Mouse (Mus musculus) hindbrain, embryonic 15.5 days (tissue): Measurements from ENCODE around the gene Srgap1. TPM values are rescaled to one million over a fixed set of nuclear protein-coding genes. Genes with fewer than 3 reads are reported as not detected.

Source experiments
- ATAC-seq: fragments of 200-750 bp; cut with Nextera tagmentation; 2 replicates; pipeline ENCODE4 v1.8.0; 2017; ENCODE audit warnings: low read depth, moderate number of reproducible peaks, moderate TSS enrichment; ENCODE audit not compliant: low FRiP score
- H3K27ac ChIP-seq: fragments of 300-500 bp; sonication (generic); replicated peaks from 2 replicates; pipeline ENCODE4 v1.5.1; 2015; ENCODE audit warnings: mild to moderate bottlenecking, inconsistent platforms
- H3K27me3 ChIP-seq: fragments of 300-500 bp; sonication (generic); 2 replicates; pipeline ENCODE4 v1.6.1; 2015; ENCODE audit warnings: control low read depth, inconsistent platforms
- H3K36me3 ChIP-seq: fragments of 300-500 bp; sonication (generic); 2 replicates; pipeline ENCODE4 v1.6.1; 2015; ENCODE audit warnings: control low read depth, inconsistent platforms
- H3K4me1 ChIP-seq: fragments of 300-500 bp; sonication (generic); replicated peaks from 2 replicates; pipeline ENCODE4 v1.6.1; 2015; ENCODE audit warnings: control low read depth, inconsistent platforms
- H3K4me2 ChIP-seq: fragments of 300-500 bp; sonication (generic); 2 replicates; pipeline ENCODE4 v1.6.1; 2015; ENCODE audit warnings: moderate library complexity, mild to moderate bottlenecking, inconsistent platforms
- H3K4me3 ChIP-seq: fragments of 300-500 bp; sonication (generic); 2 replicates; pipeline ENCODE4 v1.5.1; 2015; ENCODE audit warnings: mild to moderate bottlenecking, inconsistent platforms
- H3K9ac ChIP-seq: fragments of 300-500 bp; sonication (generic); 2 replicates; pipeline ENCODE4 v1.6.1; 2015; ENCODE audit warnings: inconsistent platforms
- H3K9me3 ChIP-seq: fragments of 300-500 bp; sonication (generic); 2 replicates; pipeline ENCODE4 v1.6.1; 2016; ENCODE audit warnings: control low read depth, inconsistent platforms
- WGBS: fragments of 180-500 bp; shearing (Covaris S2); methylation state at CpG from one replicate; pipeline ENCODE4 v1.1.7; 2015; 5-methylcytosine and 5-hydroxymethylcytosine counted together
- polyA plus RNA-seq: library from polyadenylated mRNA; unstranded; fragments of >200 nt; fragmentation: Nextera tagmentation; extraction: Ambion mirVana; gene quantifications from 2 replicates; pipeline ENCODE4 v1.2.1, GENCODE M21; 2015

Srgap1 gene
- polyA plus RNA-seq, 1 experiment from 2014 or later, result 38.2 TPM

- Histone ChIP-seq H3K4me1 (peaks cover 41% of the 10 kb centered on the region), H3K27ac (peak overlapping the region; percentile 58), H3K9ac (no peak overlapping the region), H3K4me2 (no peak overlapping the region), H3K4me3 (no peak overlapping the region), H3K36me3 (no peaks in the 10 kb centered on the region), H3K9me3 (no peaks in the 10 kb centered on the region), H3K27me3 (no peaks in the 10 kb centered on the region)
- ATAC-seq, result no peak
- WGBS, result 63% methylated on average over 11 of the region's 11 CpGs
Measured at GRCm38 (mm10) chr10:121956505-121956904, 90.6 kb downstream of the Srgap1 start.

- Histone ChIP-seq H3K36me3 (no peaks in the 10 kb centered on the region), H3K27ac (peak overlapping the region; percentile 58), H3K9me3 (no peaks in the 10 kb centered on the region), H3K4me2 (no peak overlapping the region), H3K4me3 (no peak overlapping the region), H3K9ac (no peak overlapping the region), H3K4me1 (peaks cover 34% of the 10 kb centered on the region), H3K27me3 (no peaks in the 10 kb centered on the region)
- ATAC-seq, result peak; percentile 55
- WGBS, result 49% methylated on average over 4 of the region's 4 CpGs
Measured at GRCm38 (mm10) chr10:121955730-121956129, 91.4 kb downstream of the Srgap1 start.

- no peak overlapping the region for H3K27ac ChIP-seq
- no peaks in the 10 kb centered on the region for H3K27me3 ChIP-seq
- H3K36me3 ChIP-seq, result no peaks in the 10 kb centered on the region
- no peak for ATAC-seq
- 84% methylated on average over 6 of the region's 6 CpGs for WGBS
- no peak overlapping the region for H3K4me3 ChIP-seq
- peaks cover 34% of the 10 kb centered on the region for H3K4me1 ChIP-seq
- no peak overlapping the region for H3K9ac ChIP-seq
- H3K9me3 ChIP-seq, result no peaks in the 10 kb centered on the region
- no peak overlapping the region for H3K4me2 ChIP-seq
Measured at GRCm38 (mm10) chr10:121954877-121955276, 92.2 kb downstream of the Srgap1 start.

DNA sequence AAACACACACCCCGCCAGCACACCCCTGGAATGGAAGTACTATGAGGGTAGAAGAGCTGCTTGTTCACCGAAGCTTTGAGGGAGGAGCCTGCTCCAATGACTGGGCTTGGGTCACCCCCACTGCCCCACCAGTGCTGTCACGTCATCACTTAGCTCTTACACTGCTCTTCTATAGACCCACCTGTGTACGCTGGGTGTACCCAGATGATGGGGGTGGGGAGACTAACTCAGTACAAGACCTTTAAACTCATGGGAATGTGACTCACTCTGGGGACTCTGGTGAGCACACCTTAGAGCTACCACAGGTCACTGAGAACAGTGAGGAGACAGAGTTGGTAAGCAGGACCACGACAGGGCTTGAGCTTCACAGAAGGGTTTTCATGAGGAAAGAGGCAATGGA, 94.1 kb downstream of the Srgap1 start:
- no peaks in the 10 kb centered on the region for H3K36me3 ChIP-seq
- H3K4me1 ChIP-seq, result peaks cover 29% of the 10 kb centered on the region
- 97% methylated on average over 5 of the region's 5 CpGs for WGBS
- no peaks in the 10 kb centered on the region for H3K27me3 ChIP-seq
- no peak overlapping the region for H3K9ac ChIP-seq
- ATAC-seq, result peak; percentile 16; the same call in 1 of the 2 replicates
- H3K27ac ChIP-seq, result no peak overlapping the region
- no peaks in the 10 kb centered on the region for H3K9me3 ChIP-seq
- H3K4me3 ChIP-seq, result no peak overlapping the region
- no peak overlapping the region for H3K4me2 ChIP-seq

GRCm38 (mm10) chr10:121946173-121946572, 100.9 kb downstream of the Srgap1 start:
- Histone ChIP-seq H3K27me3 (no peaks in the 10 kb centered on the region), H3K36me3 (no peaks in the 10 kb centered on the region), H3K27ac (no peak overlapping the region), H3K9ac (no peak overlapping the region), H3K4me1 (peaks cover 10% of the 10 kb centered on the region), H3K4me3 (no peak overlapping the region), H3K9me3 (no peaks in the 10 kb centered on the region), H3K4me2 (no peak overlapping the region)
- ATAC-seq, result peak; percentile 93
- WGBS, result 74% methylated on average over 8 of the region's 8 CpGs

DNA sequence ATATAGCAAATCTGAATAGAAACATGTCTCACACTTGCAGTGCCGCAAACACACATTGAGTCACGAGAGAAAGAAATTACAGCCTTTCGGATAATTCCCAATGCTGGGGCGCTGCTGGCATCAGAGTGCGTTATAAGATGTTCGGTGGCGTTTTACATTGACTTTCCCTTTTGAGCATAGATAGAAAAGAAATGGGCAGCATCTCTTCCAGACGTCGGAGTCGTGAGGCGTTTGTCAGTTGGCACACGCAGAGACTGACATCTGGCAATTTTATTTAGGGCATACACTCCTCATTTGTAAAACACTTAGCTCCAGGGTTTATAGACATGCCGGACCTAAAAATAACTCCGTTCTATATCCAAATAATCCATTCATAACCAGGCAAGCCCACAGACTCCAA, 115.2 kb downstream of the Srgap1 start:
- Histone ChIP-seq H3K36me3 (no peaks in the 10 kb centered on the region), H3K27me3 (no peaks in the 10 kb centered on the region), H3K27ac (no peak overlapping the region), H3K9me3 (no peaks in the 10 kb centered on the region), H3K4me3 (no peak overlapping the region), H3K4me1 (peaks cover 5% of the 10 kb centered on the region), H3K4me2 (no peak overlapping the region), H3K9ac (no peak overlapping the region)
- no peak for ATAC-seq
- WGBS, result 76% methylated on average over 14 of the region's 14 CpGs

DNA sequence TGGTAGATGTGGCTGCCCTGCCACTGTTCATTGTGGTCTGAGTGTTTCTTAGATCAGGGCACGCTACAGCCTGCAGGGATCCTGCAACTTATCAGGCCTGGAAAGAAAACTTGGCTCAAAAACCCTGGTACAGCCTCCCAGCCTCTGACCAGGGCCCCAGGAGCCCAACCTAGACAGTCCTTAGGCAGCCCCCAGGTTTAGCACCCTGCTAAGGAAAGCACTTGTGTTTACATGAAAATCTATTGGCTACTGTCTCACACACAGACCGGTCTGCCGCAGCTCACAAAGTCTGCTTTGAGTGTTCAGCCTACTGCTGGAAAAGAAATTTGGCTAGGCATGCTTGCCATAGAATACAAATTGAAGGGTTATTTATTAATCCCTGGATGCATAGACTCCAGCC, 121.0 kb downstream of the Srgap1 start:
- Histone ChIP-seq H3K9ac (no peak overlapping the region), H3K4me1 (no peaks in the 10 kb centered on the region), H3K36me3 (peaks cover 9% of the 10 kb centered on the region), H3K27ac (no peak overlapping the region), H3K4me3 (no peak overlapping the region), H3K27me3 (no peaks in the 10 kb centered on the region), H3K4me2 (no peak overlapping the region), H3K9me3 (no peaks in the 10 kb centered on the region)
- 74% methylated on average over 3 of the region's 3 CpGs for WGBS
- ATAC-seq, result peak; percentile 42; the same call in 1 of the 2 replicates

- no peak overlapping the region for H3K9ac ChIP-seq
- ATAC-seq, result no peak
- H3K9me3 ChIP-seq, result no peaks in the 10 kb centered on the region
- H3K4me2 ChIP-seq, result no peak overlapping the region
- H3K36me3 ChIP-seq, result peaks cover 5% of the 10 kb centered on the region; the same call in 1 of the 2 replicates
- 0 out of 2 replicates have a peak overlapping the region, but pooled peaks have one; percentile 4 for H3K27ac ChIP-seq
- WGBS, result 67% methylated on average over 8 of the region's 8 CpGs
- H3K4me3 ChIP-seq, result no peak overlapping the region
- peaks cover 4% of the 10 kb centered on the region for H3K4me1 ChIP-seq
- no peaks in the 10 kb centered on the region for H3K27me3 ChIP-seq
Measured at GRCm38 (mm10) chr10:121919016-121919415, 128.1 kb downstream of the Srgap1 start.

- Histone ChIP-seq H3K9ac (no peak overlapping the region), H3K27me3 (no peaks in the 10 kb centered on the region), H3K4me2 (no peak overlapping the region), H3K9me3 (no peaks in the 10 kb centered on the region), H3K27ac (0 out of 2 replicates have a peak overlapping the region, but pooled peaks have one; percentile 4), H3K4me1 (peaks cover 4% of the 10 kb centered on the region), H3K36me3 (peaks cover 5% of the 10 kb centered on the region; the same call in 1 of the 2 replicates), H3K4me3 (no peak overlapping the region)
- ATAC-seq, result no peak
- 75% methylated on average over 3 of the region's 3 CpGs for WGBS
Measured at GRCm38 (mm10) chr10:121918579-121918978, 128.5 kb downstream of the Srgap1 start.

DNA sequence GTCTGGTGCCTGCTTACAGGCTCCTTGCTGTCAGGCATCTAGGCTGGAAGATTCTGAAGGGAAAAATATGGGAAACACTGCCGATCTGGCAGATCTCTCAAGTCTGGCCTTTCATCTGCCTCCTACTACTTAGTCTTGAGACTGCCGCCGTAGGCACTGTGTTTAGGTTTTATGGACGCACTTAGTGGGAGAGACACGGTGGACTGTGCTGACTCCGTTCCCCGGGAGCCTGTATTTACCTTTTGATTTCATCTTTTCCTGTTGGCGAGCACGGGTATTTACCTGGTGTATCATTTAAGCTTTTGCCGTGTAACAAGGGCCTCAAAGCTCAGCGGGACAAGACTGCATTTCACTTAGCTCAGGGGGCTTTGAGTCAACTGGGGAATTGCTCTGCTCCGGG, 131.6 kb downstream of the Srgap1 start:
- Histone ChIP-seq H3K27ac (no peak overlapping the region), H3K9ac (no peak overlapping the region), H3K4me3 (no peak overlapping the region), H3K27me3 (no peaks in the 10 kb centered on the region), H3K4me2 (no peak overlapping the region), H3K4me1 (peaks cover 4% of the 10 kb centered on the region), H3K36me3 (no peaks in the 10 kb centered on the region), H3K9me3 (no peaks in the 10 kb centered on the region)
- ATAC-seq, result no peak
- 87% methylated on average over 12 of the region's 12 CpGs for WGBS

DNA sequence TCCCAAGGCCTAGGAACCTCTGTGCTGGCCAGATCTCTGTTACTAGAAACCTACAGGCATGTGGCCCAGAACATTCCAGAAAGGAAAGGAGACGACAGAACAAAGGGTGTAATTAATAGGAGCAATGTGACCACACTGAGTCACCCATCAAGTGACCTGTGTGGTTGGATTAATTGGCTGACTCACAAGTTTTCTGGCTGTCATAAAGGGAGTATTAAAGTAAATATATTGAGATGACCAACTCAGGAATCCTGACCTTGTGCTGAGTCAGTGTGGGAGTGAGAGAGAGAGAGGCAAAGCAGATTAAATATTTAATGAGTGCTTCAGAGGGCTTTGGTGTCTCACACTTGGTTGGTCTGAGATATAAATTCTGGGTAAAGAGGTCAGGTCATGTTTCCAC, 143.0 kb downstream of the Srgap1 start:
- no peak overlapping the region for H3K4me3 ChIP-seq

DNA sequence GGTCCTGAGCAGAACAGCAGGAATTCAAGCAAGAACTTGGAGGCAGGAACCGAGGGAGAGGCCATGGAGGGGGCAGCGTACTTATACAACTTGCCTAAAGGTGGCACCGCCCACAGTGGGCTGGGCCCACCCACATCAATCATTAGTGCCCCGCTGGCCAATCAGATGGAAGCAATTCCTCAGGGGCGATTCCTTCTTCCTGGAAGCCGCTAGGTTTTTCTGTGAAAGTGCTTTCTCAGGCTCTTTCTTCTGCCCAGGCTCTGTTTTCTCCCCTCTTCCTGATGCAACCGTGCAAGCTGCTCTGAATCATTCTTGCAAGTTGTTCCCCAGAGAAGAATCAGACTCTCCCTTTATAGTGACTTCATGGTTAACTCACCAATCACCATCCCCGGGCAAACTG, 144.5 kb downstream of the Srgap1 start:
- Histone ChIP-seq H3K36me3 (no peaks in the 10 kb centered on the region), H3K27me3 (no peaks in the 10 kb centered on the region), H3K4me2 (no peak overlapping the region), H3K9ac (no peak overlapping the region), H3K4me3 (no peak overlapping the region), H3K9me3 (no peaks in the 10 kb centered on the region), H3K27ac (no peak overlapping the region), H3K4me1 (no peaks in the 10 kb centered on the region)
- 83% methylated on average over 8 of the region's 8 CpGs for WGBS
- ATAC-seq, result no peak

More for the DNA sequence above, 143.0 kb downstream of the Srgap1 start:
- no peaks in the 10 kb centered on the region for H3K4me1 ChIP-seq
- no peaks in the 10 kb centered on the region for H3K36me3 ChIP-seq
- H3K9me3 ChIP-seq, result no peaks in the 10 kb centered on the region
- no peaks in the 10 kb centered on the region for H3K27me3 ChIP-seq
- H3K4me2 ChIP-seq, result no peak overlapping the region
- no peak for ATAC-seq
- H3K9ac ChIP-seq, result no peak overlapping the region
- no peak overlapping the region for H3K27ac ChIP-seq
- 38% methylated on average over 1 of the region's 1 CpGs for WGBS

- Histone ChIP-seq H3K4me1 (no peaks in the 10 kb centered on the region), H3K9me3 (no peaks in the 10 kb centered on the region), H3K4me3 (no peak overlapping the region), H3K36me3 (0 out of 2 replicates have a peak, but pooled peaks cover 3% of the 10 kb centered on the region), H3K9ac (no peak overlapping the region), H3K4me2 (no peak overlapping the region), H3K27me3 (no peaks in the 10 kb centered on the region), H3K27ac (no peak overlapping the region)
- no peak for ATAC-seq
- 93% methylated on average over 6 of the region's 6 CpGs for WGBS
Measured at GRCm38 (mm10) chr10:121900772-121901171, 146.3 kb downstream of the Srgap1 start.
